Mouse (Mus musculus) ES-Bruce4 (cell line): ENCODE data around the gene Plekha5.

ENCODE experiments used
- CTCF ChIP-seq: IDR thresholded peaks from one replicate; pipeline ENCODE4 v1.8.1; 2011; ENCODE audit warnings: low read depth, low read length
- EP300 ChIP-seq: IDR thresholded peaks from 2 replicates; pipeline ENCODE4 v1.6.1; 2011; ENCODE audit warnings: low read depth, low read length; ENCODE audit not compliant: insufficient read depth
- POLR2A ChIP-seq: IDR thresholded peaks from one replicate; pipeline ENCODE4 v1.8.1; 2011; ENCODE audit warnings: low read length; ENCODE audit not compliant: insufficient read depth

- TF ChIP-seq POLR2A (no peak), CTCF (no peak), EP300 (peak; percentile 92)
Measured at GRCm38 (mm10) chr6:140603228-140603944, 179.5 kb downstream of the Plekha5 start.
